Mouse (Mus musculus): ENCODE results near the gene Rab4a. TPM values are rescaled to one million over a fixed set of nuclear protein-coding genes. Genes with fewer than 3 reads are reported as not detected.

Rab4a gene
- total RNA-seq (2021): 1 to 10 TPM; 8.0 to 9.5 TPM

DNA sequence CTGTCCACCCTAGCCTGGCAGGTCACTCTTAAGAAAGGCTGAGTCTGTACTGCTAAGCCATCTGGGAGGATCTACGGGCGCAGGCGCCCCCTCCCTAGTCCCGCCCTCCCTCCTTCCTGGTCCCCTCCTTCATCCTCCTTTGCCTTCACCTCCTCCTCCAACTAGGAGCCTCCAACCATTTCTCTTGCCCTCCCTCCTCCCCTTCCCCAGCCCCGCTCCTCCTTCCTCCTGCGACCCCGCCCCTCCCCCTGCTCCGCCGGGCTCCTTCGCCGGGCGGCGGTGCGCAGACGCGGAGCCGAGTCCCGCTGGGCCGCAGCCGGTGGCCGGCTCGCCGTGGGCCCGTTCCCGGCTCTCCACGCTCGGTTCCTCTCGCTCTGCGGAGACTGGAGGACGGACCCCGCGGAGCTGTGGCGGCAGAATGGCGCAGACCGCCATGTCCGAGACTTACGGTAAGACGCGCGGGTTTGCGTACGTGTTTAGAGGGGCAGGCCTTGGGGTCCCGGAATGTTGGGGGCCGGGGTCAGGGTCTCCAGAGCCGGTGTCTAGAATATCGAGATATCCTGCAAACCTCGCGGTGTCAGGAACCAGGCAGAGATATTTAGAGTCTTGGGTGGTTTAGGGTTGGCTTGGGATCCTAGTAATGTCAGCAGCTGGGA lies at the start of gene Rab4a:
Rab4a (plus strand) TSS at position 268 of the 656 bp plus-strand sequence.
- peak; percentile 84 for DNase-seq
- intact Hi-C loops (cut with DNase I): no loop called here

- intact Hi-C loops (cut with DNase I): no loop called here
Measured at GRCm38 (mm10) chr8:123756901-123757300, 48.9 kb upstream of the Rab4a start.

DNA sequence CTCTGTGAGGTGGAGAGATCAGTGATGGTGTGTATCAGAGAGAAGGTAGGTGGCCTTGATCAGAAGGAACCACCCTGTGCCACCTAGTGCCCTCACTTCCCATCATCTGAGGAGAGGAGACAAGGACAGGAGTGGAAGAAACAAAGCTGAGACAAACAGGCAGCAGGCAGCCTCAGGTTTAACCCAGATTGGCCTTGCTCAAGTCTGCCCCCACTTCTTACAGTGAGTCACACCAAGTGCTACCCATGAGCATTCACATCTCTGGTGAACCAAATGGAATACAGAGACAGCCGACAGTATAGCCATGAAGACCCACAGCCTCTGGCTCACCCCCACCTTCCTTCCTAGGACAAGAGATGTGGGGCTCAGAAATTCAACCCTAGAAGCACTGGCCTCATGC lies 46.9 kb upstream of the Rab4a start:
- intact Hi-C loops (cut with DNase I): no loop called here
- no peak for DNase-seq

More at GRCm38 (mm10) chr8:123756901-123757300, 48.9 kb upstream of the Rab4a start:
- DNase-seq: no peak

- no peak for DNase-seq
- intact Hi-C loops (cut with DNase I): loop anchor here (5.0 kb wide), 1 partner anchor 38 kb away; no protein-coding TSS in a partner anchor
Measured at GRCm38 (mm10) chr8:123759933-123760332, 45.9 kb upstream of the Rab4a start.

- no peak for DNase-seq
- intact Hi-C loops (cut with DNase I): loop anchor here (5.0 kb wide), 1 partner anchor 38 kb away; no protein-coding TSS in a partner anchor
Measured at GRCm38 (mm10) chr8:123760579-123760978, 45.2 kb upstream of the Rab4a start.

DNA sequence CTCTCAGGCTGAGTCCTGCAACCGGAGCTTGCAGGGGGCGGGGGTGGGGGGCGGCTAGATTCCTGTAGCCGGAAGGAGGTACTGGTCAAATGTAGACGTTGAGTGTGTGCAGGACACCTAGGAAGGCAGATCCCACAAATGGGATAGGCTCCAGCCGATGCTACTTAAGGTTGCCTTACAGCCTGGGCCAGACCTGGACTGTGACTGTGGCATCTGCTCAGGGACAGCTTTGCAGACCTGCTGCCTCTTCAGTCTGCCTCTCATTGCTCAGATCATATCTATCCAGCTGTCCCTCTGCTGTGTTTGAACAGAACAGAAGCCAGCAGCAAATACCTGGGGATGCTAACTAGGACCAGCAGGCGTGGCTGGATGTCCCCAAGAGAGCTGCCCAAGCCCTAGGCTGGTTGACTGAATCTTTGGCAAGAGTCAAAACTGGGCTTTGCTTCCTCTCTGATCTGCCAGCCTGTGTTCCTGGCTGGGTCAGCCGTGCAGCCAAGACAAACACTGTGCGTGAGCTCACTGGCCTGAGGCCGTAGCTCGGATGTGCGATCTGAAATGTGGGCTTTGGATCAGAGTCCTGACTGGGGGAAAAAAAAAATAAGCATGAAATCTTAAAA lies 44.4 kb upstream of the Rab4a start:
- DNase-seq: peak; percentile 62 to 68
- intact Hi-C loops (cut with DNase I): loop anchor here (5.0 kb wide), 1 partner anchor 39 kb away; no protein-coding TSS in a partner anchor

- no peak for DNase-seq
- intact Hi-C loops (cut with DNase I): loop anchor here (5.0 kb wide), 1 partner anchor 40 kb away; no protein-coding TSS in a partner anchor
Measured at GRCm38 (mm10) chr8:123761883-123762270, 43.9 kb upstream of the Rab4a start.

DNA sequence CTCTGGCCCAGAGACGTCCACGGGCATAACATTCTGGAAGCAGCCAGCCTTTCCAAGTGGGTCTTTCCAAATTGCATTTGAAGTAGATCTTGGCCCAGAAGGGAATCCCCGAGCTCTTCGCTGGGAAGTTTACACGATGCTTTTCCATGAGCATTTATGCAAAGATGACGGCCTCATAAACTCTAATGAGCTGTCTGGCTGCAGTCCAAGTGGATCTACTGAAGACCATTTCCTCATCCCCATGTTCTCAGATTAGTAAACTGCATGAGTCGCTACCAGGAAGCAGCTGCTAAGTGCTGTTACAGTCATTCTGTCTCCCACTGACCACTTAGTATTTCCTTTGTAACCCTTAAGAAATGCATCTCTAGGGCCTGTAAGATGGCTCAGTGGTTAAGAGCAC lies 42.4 kb upstream of the Rab4a start:
- intact Hi-C loops (cut with DNase I): loop anchor here (5.0 kb wide), 1 partner anchor 41 kb away; no protein-coding TSS in a partner anchor
- peak; percentile 63 to 70 for DNase-seq

DNA sequence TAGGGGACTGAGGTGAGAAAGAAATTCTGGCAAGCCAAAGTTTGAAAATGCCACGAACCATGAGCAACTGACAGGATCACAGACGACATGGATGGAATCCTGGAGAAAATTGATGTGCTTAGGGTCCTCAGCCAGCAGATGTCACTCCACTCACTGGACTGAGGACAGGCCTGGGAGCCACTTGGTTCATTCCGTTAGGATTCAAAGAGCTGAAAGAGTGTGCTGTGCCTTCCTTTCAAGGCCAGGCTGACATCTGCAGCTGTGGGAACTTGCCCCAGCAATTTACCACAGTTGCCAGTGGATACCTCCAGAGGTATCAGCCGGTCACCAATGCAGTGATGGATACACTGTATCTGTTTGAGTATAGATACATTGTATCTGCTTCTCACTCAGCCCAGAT lies 41.1 kb upstream of the Rab4a start:
- DNase-seq: peak; percentile 37 to 53
- intact Hi-C loops (cut with DNase I): loop anchor here (5.0 kb wide), 1 partner anchor 42 kb away; no protein-coding TSS in a partner anchor

DNA sequence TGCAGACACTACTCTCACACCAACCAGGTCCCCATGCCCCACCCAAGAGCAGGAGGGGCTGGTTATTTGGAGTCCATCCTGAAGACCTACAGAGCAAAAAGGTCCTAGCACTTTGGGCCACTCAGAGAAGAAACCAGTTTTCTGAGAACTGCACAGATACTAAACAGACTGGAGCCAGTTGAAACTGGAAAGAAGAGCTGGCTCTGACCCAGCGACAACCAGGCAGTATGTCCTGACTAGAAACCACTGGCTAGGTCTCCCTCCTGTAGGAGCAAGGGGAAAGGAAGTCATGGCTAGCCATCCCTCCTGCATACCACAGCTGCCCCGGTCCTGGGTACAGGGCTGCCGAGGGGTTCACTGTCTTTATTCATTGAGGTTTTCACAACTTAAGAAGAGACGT lies 39.3 kb upstream of the Rab4a start:
- no peak for DNase-seq
- intact Hi-C loops (cut with DNase I): no loop called here

DNA sequence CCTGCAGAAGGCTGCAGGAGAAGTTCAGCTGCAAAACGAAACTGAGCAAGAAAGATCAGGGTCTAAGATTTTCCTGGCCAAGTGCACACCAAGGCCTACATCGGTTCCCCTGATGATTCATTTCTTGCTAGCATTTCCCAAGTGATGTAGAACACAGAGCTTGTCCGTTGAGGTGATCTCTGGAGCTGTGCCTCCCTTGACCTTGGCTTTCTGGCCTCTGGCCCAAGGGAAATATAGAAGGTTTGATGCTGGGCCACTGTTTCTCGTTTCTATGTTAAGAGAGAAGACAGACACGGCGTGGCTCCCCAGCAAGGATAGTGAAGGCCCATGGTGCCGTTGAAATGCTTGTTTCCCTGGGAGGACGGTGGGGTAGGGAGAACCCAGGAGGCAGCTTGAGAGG lies 37.9 kb upstream of the Rab4a start:
- no peak for DNase-seq
- intact Hi-C loops (cut with DNase I): loop anchor here (2.0 kb wide), 1 partner anchor 115 kb away; the partner anchor contains the start of gene Rhou

GRCm38 (mm10) chr8:123768492-123769356 lies 37.1 kb upstream of the Rab4a start:
- peak; percentile 65 to 77 for DNase-seq
- intact Hi-C loops (cut with DNase I): loop anchor here (2.0 kb wide), 1 partner anchor 116 kb away; the partner anchor contains the start of gene Rhou

GRCm38 (mm10) chr8:123773468-123773867 lies 32.3 kb upstream of the Rab4a start:
- no peak for DNase-seq
- intact Hi-C loops (cut with DNase I): no loop called here

DNA sequence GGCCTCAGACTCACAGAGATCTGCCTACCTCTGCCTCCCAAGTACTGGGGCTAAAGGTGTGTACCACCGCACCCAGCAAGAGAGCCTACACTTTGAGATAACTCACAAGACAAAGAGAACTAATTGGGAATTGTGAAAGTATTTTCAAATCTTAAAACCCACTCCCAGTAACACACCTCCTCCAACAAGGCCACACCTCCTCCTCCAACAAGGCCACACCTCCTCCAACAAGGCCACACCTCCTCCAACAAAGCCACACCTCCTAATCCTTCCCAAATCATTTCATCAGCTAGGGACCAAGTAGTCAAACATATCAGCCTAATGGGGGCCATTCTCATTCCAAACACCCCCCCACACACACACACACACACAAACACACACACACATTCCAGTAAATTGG lies 31.3 kb upstream of the Rab4a start:
- no peak for DNase-seq
- intact Hi-C loops (cut with DNase I): no loop called here

DNA sequence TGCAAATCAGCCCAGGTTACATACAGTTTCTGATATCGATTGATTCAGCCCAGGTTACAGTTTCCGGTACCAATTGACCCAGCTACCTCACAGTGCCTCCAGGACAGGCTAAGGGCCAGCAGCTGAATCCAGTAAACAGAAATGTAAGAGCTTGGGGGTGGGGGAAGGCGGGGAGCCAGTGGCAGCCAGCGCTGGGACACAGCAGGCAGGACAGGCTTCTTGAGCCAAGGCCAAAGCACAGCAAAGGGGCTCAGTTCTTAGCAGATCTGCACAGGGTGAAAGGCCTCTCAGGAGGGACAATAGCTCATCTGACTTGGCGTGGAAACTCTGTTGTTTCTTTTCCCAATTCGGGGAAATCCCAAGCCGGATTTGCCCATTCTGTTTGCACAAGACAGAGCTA lies 28.5 kb upstream of the Rab4a start:
- DNase-seq: peak; percentile 42 to 47
- intact Hi-C loops (cut with DNase I): no loop called here

- DNase-seq: no peak
- intact Hi-C loops (cut with DNase I): no loop called here
Measured at GRCm38 (mm10) chr8:123780471-123780870, 25.3 kb upstream of the Rab4a start.

GRCm38 (mm10) chr8:123781256-123781655 lies 24.5 kb upstream of the Rab4a start:
- intact Hi-C loops (cut with DNase I): no loop called here
- DNase-seq: no peak

DNA sequence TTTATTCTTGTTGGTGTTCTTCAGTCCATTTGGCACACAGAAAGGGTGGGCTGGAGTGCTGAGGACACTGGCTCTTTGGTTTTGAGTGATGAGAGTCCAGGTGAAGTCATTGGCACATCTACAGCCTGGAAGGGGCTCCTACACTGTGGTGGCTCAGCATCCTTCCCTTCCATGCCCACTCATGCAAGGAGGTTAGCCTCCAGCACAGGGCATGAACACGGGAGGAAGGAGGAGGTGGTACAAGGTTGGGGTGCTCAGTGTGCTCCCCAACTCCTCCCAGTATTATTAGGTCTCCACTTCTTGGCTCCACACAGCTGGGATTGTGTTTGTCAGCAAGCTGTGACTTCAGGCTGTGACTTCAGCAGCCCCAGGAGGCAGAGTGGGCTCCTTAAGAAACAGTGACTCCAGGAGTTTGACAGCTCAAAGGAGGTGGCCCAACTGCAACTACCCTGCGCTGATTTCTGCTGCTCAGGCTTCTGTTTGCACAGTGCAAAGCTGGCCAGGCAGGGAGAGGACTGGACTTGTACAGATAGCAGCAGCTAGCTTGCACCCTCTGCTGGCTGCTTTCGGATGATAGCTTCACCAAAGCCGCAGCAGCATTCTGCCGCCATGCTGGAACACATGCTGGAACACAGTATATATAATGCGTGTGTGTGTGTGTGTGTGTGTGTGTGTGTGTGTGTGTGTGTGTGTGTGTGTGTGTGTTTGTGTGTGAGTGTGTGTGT lies 22.1 kb upstream of the Rab4a start:
- DNase-seq: peak; percentile 85 to 86
- intact Hi-C loops (cut with DNase I): loop anchor here (2.0 kb wide), 2 partner anchors 131 to 141 kb away; partner anchors contain the start of gene Rhou

- peak; percentile 33 to 57 for DNase-seq
- intact Hi-C loops (cut with DNase I): no loop called here
Measured at GRCm38 (mm10) chr8:123786166-123786565, 19.6 kb upstream of the Rab4a start.

GRCm38 (mm10) chr8:123786644-123787043 lies 19.1 kb upstream of the Rab4a start:
- intact Hi-C loops (cut with DNase I): no loop called here
- no peak for DNase-seq
